Mouse (Mus musculus): Measurements from ENCODE around the gene Cdh18. TPM values are rescaled to one million over a fixed set of nuclear protein-coding genes. Genes with fewer than 3 reads are reported as not detected.

Gene Cdh18
- polyA plus RNA-seq, 1 experiment, result not detected

DNA sequence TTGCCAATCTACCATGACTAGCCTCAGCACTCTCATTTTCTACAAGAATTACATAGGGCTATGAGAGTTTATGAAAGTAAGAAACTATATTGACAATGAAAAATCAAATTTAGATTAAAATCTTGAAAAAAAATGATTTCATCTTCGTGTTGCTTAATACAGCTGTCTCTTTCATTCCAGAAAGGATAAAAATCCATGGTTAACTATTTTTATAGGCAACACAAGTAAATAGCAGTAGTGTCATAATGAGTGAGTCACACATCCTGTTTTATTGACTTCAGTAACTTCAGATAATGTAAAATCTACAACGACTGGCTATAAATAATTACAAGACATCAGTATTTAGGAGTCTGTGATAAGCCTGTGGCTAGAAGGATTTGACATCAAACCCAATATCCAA, 960.9 kb downstream of the Cdh18 start:
- Histone ChIP-seq H3K27ac (ENCODE audit: insufficient read depth, low read depth, low read length) (no peak overlapping the region), H3K4me1 (ENCODE audit: control insufficient read depth, insufficient read depth, insufficient read length, low read length) (no peaks in the 10 kb centered on the region), H3K36me3 (ENCODE audit: control insufficient read depth, insufficient read depth, low read length) (no peaks in the 10 kb centered on the region), H3K4me3 (ENCODE audit: low read depth, low read length) (no peak overlapping the region), H3K27me3 (ENCODE audit: control insufficient read depth, insufficient read depth, low read length) (no peaks in the 10 kb centered on the region)
- TF ChIP-seq CTCF (IDR thresholded peaks at IDR 0.05; ENCODE audit: extremely low read depth, insufficient read length, insufficient replicate concordance, low read depth, low read length) (no peak), POLR2A (IDR thresholded peaks at IDR 0.05; ENCODE audit: low read depth, low read length) (no peak)
- WGBS, result 37% methylated on average over 2 of the region's 2 CpGs

GRCm38 (mm10) chr15:23515786-23516185, 967.0 kb downstream of the Cdh18 start:
- Histone ChIP-seq H3K27me3 (ENCODE audit: control insufficient read depth, insufficient read depth, low read length) (no peaks in the 10 kb centered on the region), H3K36me3 (ENCODE audit: control insufficient read depth, insufficient read depth, low read length) (no peaks in the 10 kb centered on the region), H3K4me1 (ENCODE audit: control insufficient read depth, insufficient read depth, insufficient read length, low read length) (no peaks in the 10 kb centered on the region), H3K27ac (ENCODE audit: insufficient read depth, low read depth, low read length) (no peak overlapping the region), H3K4me3 (ENCODE audit: low read depth, low read length) (no peak overlapping the region)
- TF ChIP-seq POLR2A (IDR thresholded peaks at IDR 0.05; ENCODE audit: low read depth, low read length) (no peak), CTCF (IDR thresholded peaks at IDR 0.05; ENCODE audit: extremely low read depth, insufficient read length, insufficient replicate concordance, low read depth, low read length) (no peak)
- 85% methylated on average over 3 of the region's 3 CpGs for WGBS

DNA sequence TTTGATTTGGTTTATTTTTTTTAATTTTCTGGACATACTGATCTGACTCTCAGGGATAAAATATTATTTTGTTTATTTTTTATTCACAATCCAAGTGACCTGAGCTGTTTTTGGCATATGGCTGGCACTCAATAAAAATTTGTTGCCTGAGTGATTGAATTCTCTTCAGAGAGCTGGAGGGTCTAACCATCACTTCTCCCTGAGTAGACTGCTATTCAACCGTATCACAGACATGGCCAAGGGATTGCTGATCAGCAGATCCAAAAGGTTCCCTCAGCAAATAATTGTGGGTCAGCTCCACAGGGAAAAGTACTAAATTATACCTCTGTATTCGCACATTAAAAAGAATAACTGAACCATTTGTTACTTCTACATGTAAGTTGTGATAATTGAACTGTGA, 969.3 kb downstream of the Cdh18 start:
- Histone ChIP-seq H3K27me3 (ENCODE audit: control insufficient read depth, insufficient read depth, low read length) (no peaks in the 10 kb centered on the region), H3K4me3 (ENCODE audit: low read depth, low read length) (no peak overlapping the region), H3K36me3 (ENCODE audit: control insufficient read depth, insufficient read depth, low read length) (no peaks in the 10 kb centered on the region), H3K4me1 (ENCODE audit: control insufficient read depth, insufficient read depth, insufficient read length, low read length) (no peaks in the 10 kb centered on the region), H3K27ac (ENCODE audit: insufficient read depth, low read depth, low read length) (no peak overlapping the region)
- TF ChIP-seq CTCF (IDR thresholded peaks at IDR 0.05; ENCODE audit: extremely low read depth, insufficient read length, insufficient replicate concordance, low read depth, low read length), result no peak
- no peak for TF ChIP-seq POLR2A (IDR thresholded peaks at IDR 0.05; ENCODE audit: low read depth, low read length)
- WGBS, result 76% methylated on average over 2 of the region's 2 CpGs

Measured in small intestine, adult 2 months (tissue).